Mouse (Mus musculus): ENCODE results near the gene Tmtc1.

DNA sequence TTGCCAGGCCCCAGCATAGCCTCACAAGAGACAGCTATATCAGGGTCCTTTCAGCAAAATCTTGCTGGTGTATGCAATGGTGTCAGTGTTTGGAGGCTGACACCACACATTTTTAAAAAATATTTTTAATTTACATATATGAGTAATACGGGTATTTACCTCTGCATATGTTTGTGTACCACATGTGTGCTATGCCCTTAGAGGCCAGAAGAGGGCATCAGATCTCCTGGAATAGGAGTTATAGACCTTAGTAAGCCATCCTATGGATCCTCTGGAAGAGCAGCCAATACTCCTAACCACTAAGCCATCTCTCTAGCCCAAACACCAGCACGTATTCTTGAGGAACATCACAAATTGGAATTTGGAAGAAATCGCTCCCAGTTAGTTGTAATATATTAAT is 48.9 kb downstream of the Tmtc1 start:
- peak; percentile 53 for TF ChIP-seq CTCF (IDR thresholded peaks at IDR 0.05)
- TF ChIP-seq EP300 (IDR thresholded peaks at IDR 0.05): no peak

Measured in lung, postnatal 0 days (tissue).